Mouse (Mus musculus) heart, adult 2 months (tissue): ENCODE data around the gene Cst8.

Source experiments
- EP300 ChIP-seq: fragments of 200-500 bp; IDR thresholded peaks from 2 replicates; pipeline ENCODE4 v1.6.1; 2011; ENCODE audit warnings: low read depth, low read length, control low read depth; ENCODE audit not compliant: insufficient read depth
- POLR2A ChIP-seq: fragments of 200-500 bp; IDR thresholded peaks from 2 replicates; pipeline ENCODE4 v1.6.1; 2011; ENCODE audit warnings: mild to moderate bottlenecking, low read depth, low read length, control low read depth; ENCODE audit not compliant: insufficient read depth

- TF ChIP-seq POLR2A (no peak), EP300 (no peak)
Observed at GRCm38 (mm10) chr2:148839224-148839623, 40.6 kb downstream of the Cst8 start.
